Mouse (Mus musculus) heart, postnatal 0 days (tissue): ENCODE measurements around the gene Pou2f1.

ENCODE experiments used
- CTCF ChIP-seq: IDR thresholded peaks from 2 replicates; pipeline ENCODE4 v1.5.1; 2016; ENCODE audit warnings: antibody characterized with exemption, control low read depth, low read depth
- EP300 ChIP-seq: IDR thresholded peaks from 2 replicates; pipeline ENCODE4 v1.6.1; 2016; ENCODE audit warnings: antibody characterized with exemption, low read depth

- TF ChIP-seq CTCF (no peak), EP300 (no peak)
These were observed 36.4 kb upstream of the Pou2f1 start for GRCm38 (mm10) chr1:166038731-166039332.
